Mouse (Mus musculus): ENCODE measurements around the gene Arntl2. TPM values are rescaled to one million over a fixed set of nuclear protein-coding genes. Genes with fewer than 3 reads are reported as not detected.

Arntl2 gene
- total RNA-seq, 2 experiments from 2014 or later, result 0.04 TPM; not detected in 1

Other genes with a start within 250 kb of the Arntl2 start
- gene Fgfr1op2, start 218.9 kb upstream of the Arntl2 start, total RNA-seq (2015), result 166 and 167 TPM in 2 replicates
- gene Fgfr1op2, start 218.9 kb upstream of the Arntl2 start, total RNA-seq (2017), result 149 and 186 TPM in 2 replicates
- gene Ints13, start 218.2 kb upstream of the Arntl2 start, total RNA-seq (2015), result 59.9 and 80.9 TPM in 2 replicates
- gene Ints13, start 218.2 kb upstream of the Arntl2 start, total RNA-seq (2017), result 87.4 and 91.5 TPM in 2 replicates
- gene Med21, start 153.5 kb upstream of the Arntl2 start, total RNA-seq (2015), result 96.7 and 109 TPM in 2 replicates
- 76.2 and 82.8 TPM in 2 replicates for gene Med21, start 153.5 kb upstream of the Arntl2 start, total RNA-seq (2017)
- gene Tm7sf3, start 153.2 kb upstream of the Arntl2 start, total RNA-seq (2015), result 27.8 and 31.6 TPM in 2 replicates
- gene Tm7sf3, start 153.2 kb upstream of the Arntl2 start, total RNA-seq (2017), result 40.3 and 40.4 TPM in 2 replicates
- 2.2 and 5.0 TPM in 2 replicates for gene Stk38l, start 71.1 kb upstream of the Arntl2 start, total RNA-seq (2015)
- gene Stk38l, start 71.1 kb upstream of the Arntl2 start, total RNA-seq (2017), result 2.8 and 3.7 TPM in 2 replicates
- gene Smco2, start 54.0 kb downstream of the Arntl2 start, total RNA-seq (2015), result not detected in 2 replicates
- gene Smco2, start 54.0 kb downstream of the Arntl2 start, total RNA-seq (2017), result not detected in 2 replicates
- 4.0 and 5.0 TPM in 2 replicates for gene Ppfibp1, start 92.4 kb downstream of the Arntl2 start, total RNA-seq (2015)
- 10.5 and 11.9 TPM in 2 replicates for gene Ppfibp1, start 92.4 kb downstream of the Arntl2 start, total RNA-seq (2017)
- not detected in 2 replicates for gene 1700034J05Rik, start 158.4 kb downstream of the Arntl2 start, total RNA-seq (2015)
- gene 1700034J05Rik, start 158.4 kb downstream of the Arntl2 start, total RNA-seq (2017), result not detected in 2 replicates
- 0.09 and 0.11 TPM in 2 replicates for gene Rep15, start 236.5 kb downstream of the Arntl2 start, total RNA-seq (2015)
- gene Rep15, start 236.5 kb downstream of the Arntl2 start, total RNA-seq (2017), result not detected in 2 replicates
- 46.9 and 61.2 TPM in 2 replicates for gene Mrps35, start 246.7 kb downstream of the Arntl2 start, total RNA-seq (2015)
- 30.7 and 73.0 TPM in 2 replicates for gene Mrps35, start 246.7 kb downstream of the Arntl2 start, total RNA-seq (2017)